ENCODE assay signal across 12 mouse cellular contexts in genomic region chr12:88784199-88785147, GRCm38 (mm10).
DNase-seq lines count a peak whose midpoint lies in the region; ATAC-seq lines count a peak whose summit lies in the region.
"Had no signal": no experiment of that assay in that cellular context is flagged by ENCODE, and none has a peak within 500 bp of the region (broad histone marks: within the 10 kb centered on the region; RNA-seq: fewer than 3 reads in every experiment).

No protein-coding gene starts in this region.

- H3K27me3 ChIP-seq in embryonic facial prominence, embryonic 11.5 days (ENCODE audit: control insufficient read depth, insufficient read depth, low read length) = no peaks in the 10 kb centered on the region
- no peaks in the 10 kb centered on the region for H3K27me3 ChIP-seq in embryonic facial prominence, embryonic 10.5 days (replicated peaks; ENCODE audit: low read depth, poor library complexity, severe bottlenecking)
- no peaks in the 10 kb centered on the region for H3K27me3 ChIP-seq in embryonic facial prominence, embryonic 14.5 days (replicated peaks; ENCODE audit: control insufficient read depth, insufficient read depth, low read length)
- no peaks in the 10 kb centered on the region for H3K27me3 ChIP-seq in hindbrain, embryonic 13.5 days
- no peaks in the 10 kb centered on the region for H3K27me3 ChIP-seq in midbrain, embryonic 16.5 days (ENCODE audit: control insufficient read depth, insufficient read depth, low read depth, low read length)

- peak; percentile 67; the same call in 1 of the 2 replicates for ATAC-seq in embryonic facial prominence, embryonic 11.5 days (replicated peaks; ENCODE audit: insufficient number of reproducible peaks, low FRiP score, low TSS enrichment, low read depth)
- ATAC-seq in embryonic facial prominence, embryonic 14.5 days (ENCODE audit: low read depth) = peak; percentile 18; the same call in 1 of the 2 replicates
- ATAC-seq in hindbrain, embryonic 13.5 days (ENCODE audit: low FRiP score) = peak; percentile 80
- peak; percentile 79; the same call in 1 of the 2 replicates for ATAC-seq in midbrain, embryonic 16.5 days
- no peak for ATAC-seq in megakaryocyte-erythroid progenitor cell, adult 5-6 weeks (replicated peaks; ENCODE audit: low FRiP score, low TSS enrichment, poor library complexity, severe bottlenecking)

- no peak for DNase-seq in embryonic facial prominence, embryonic 11.5 days (ENCODE audit: low spot score)
- no peak for DNase-seq in embryonic facial prominence, embryonic 10.5 days (ENCODE audit: low spot score)
- peak; percentile 27 for DNase-seq in embryonic facial prominence, embryonic 14.5 days (ENCODE audit: low spot score)
- no peak for DNase-seq in cerebellum, adult 11 months
- no peak for DNase-seq in thymus, adult 18-20 months
- DNase-seq: heart, adult 18-20 months; kidney, postnatal 10 days; lung, embryonic 14.5 days; thymus, postnatal 25 days had no signal

- no peaks in the 10 kb centered on the region for H3K36me3 ChIP-seq in embryonic facial prominence, embryonic 11.5 days (replicated peaks; ENCODE audit: control insufficient read depth, insufficient read depth, low read depth, low read length)
- H3K36me3 ChIP-seq in embryonic facial prominence, embryonic 10.5 days (replicated peaks) = no peaks in the 10 kb centered on the region
- no peaks in the 10 kb centered on the region for H3K36me3 ChIP-seq in embryonic facial prominence, embryonic 14.5 days (ENCODE audit: control insufficient read depth, insufficient read depth, low read length)
- H3K36me3 ChIP-seq in hindbrain, embryonic 13.5 days = no peaks in the 10 kb centered on the region
- H3K36me3 ChIP-seq in midbrain, embryonic 16.5 days (ENCODE audit: control insufficient read depth, insufficient read depth, low read length) = no peaks in the 10 kb centered on the region

- no peaks in the 10 kb centered on the region for H3K4me1 ChIP-seq in embryonic facial prominence, embryonic 11.5 days (ENCODE audit: control insufficient read depth, insufficient read depth, low read length)
- H3K4me1 ChIP-seq in embryonic facial prominence, embryonic 10.5 days = peaks cover 10% of the 10 kb centered on the region; the same call in 1 of the 2 replicates
- no peaks in the 10 kb centered on the region for H3K4me1 ChIP-seq in embryonic facial prominence, embryonic 14.5 days (ENCODE audit: control insufficient read depth, insufficient read depth, low read length)
- H3K4me1 ChIP-seq in hindbrain, embryonic 13.5 days (replicated peaks) = peaks cover 18% of the 10 kb centered on the region
- peaks cover 14% of the 10 kb centered on the region for H3K4me1 ChIP-seq in midbrain, embryonic 16.5 days (ENCODE audit: control insufficient read depth, insufficient read depth, low read length)

- no peak overlapping the region for H3K4me3 ChIP-seq in embryonic facial prominence, embryonic 11.5 days (ENCODE audit: low read depth, low read length)
- no peak overlapping the region for H3K4me3 ChIP-seq in embryonic facial prominence, embryonic 10.5 days
- H3K4me3 ChIP-seq in embryonic facial prominence, embryonic 14.5 days (ENCODE audit: low read depth, low read length) = no peak overlapping the region
- H3K4me3 ChIP-seq in hindbrain, embryonic 13.5 days = no peak overlapping the region
- no peak overlapping the region for H3K4me3 ChIP-seq in midbrain, embryonic 16.5 days (ENCODE audit: low read depth, low read length)

- WGBS in embryonic facial prominence, embryonic 11.5 days = 43% methylated on average over 10 of the region's 10 CpGs
- WGBS in embryonic facial prominence, embryonic 10.5 days = 44% methylated on average over 10 of the region's 10 CpGs
- WGBS in embryonic facial prominence, embryonic 14.5 days = 44% methylated on average over 10 of the region's 10 CpGs
- 31% methylated on average over 10 of the region's 10 CpGs for WGBS in hindbrain, embryonic 13.5 days
- 27% methylated on average over 10 of the region's 10 CpGs for WGBS in midbrain, embryonic 16.5 days

- no peak overlapping the region for H3K27ac ChIP-seq in embryonic facial prominence, embryonic 11.5 days (replicated peaks; ENCODE audit: low read depth, low read length)
- H3K27ac ChIP-seq in embryonic facial prominence, embryonic 10.5 days (replicated peaks) = no peak overlapping the region
- H3K27ac ChIP-seq in embryonic facial prominence, embryonic 14.5 days (replicated peaks; ENCODE audit: low read depth, low read length) = no peak overlapping the region
- peak overlapping the region; percentile 78 for H3K27ac ChIP-seq in hindbrain, embryonic 13.5 days
- peak overlapping the region; percentile 23; the same call in 1 of the 2 replicates for H3K27ac ChIP-seq in midbrain, embryonic 16.5 days (ENCODE audit: low read length)

- no peaks in the 10 kb centered on the region for H3K9me3 ChIP-seq in embryonic facial prominence, embryonic 11.5 days (replicated peaks; ENCODE audit: control insufficient read depth, low read length)
- H3K9me3 ChIP-seq in embryonic facial prominence, embryonic 10.5 days = no peaks in the 10 kb centered on the region
- H3K9me3 ChIP-seq in embryonic facial prominence, embryonic 14.5 days (ENCODE audit: control insufficient read depth, low read length) = no peaks in the 10 kb centered on the region
- H3K9me3 ChIP-seq in hindbrain, embryonic 13.5 days = no peaks in the 10 kb centered on the region
- no peaks in the 10 kb centered on the region for H3K9me3 ChIP-seq in midbrain, embryonic 16.5 days (replicated peaks; ENCODE audit: control insufficient read depth, low read length, poor library complexity, severe bottlenecking)

- H3K9ac ChIP-seq in embryonic facial prominence, embryonic 11.5 days (replicated peaks; ENCODE audit: low read length) = no peak overlapping the region
- H3K9ac ChIP-seq in embryonic facial prominence, embryonic 14.5 days (ENCODE audit: low read depth, low read length) = no peak overlapping the region
- H3K9ac ChIP-seq in hindbrain, embryonic 13.5 days = 0 out of 2 replicates have a peak overlapping the region, but pooled peaks have one; percentile 49
- no peak overlapping the region for H3K9ac ChIP-seq in midbrain, embryonic 16.5 days (ENCODE audit: low read depth, low read length)
- H3K9ac ChIP-seq: lung, embryonic 14.5 days had no signal

- H3K4me2 ChIP-seq in embryonic facial prominence, embryonic 11.5 days (ENCODE audit: low read depth, low read length) = no peak overlapping the region
- no peak overlapping the region for H3K4me2 ChIP-seq in embryonic facial prominence, embryonic 14.5 days (ENCODE audit: low read depth, low read length)
- H3K4me2 ChIP-seq in hindbrain, embryonic 13.5 days = peak overlapping the region; percentile 1; the same call in 1 of the 2 replicates
- H3K4me2 ChIP-seq in midbrain, embryonic 16.5 days (ENCODE audit: low read length) = no peak overlapping the region
- H3K4me2 ChIP-seq: lung, embryonic 14.5 days had no signal

Comparison
In these comparisons a context has a peak if more than half of its experiments do, and no peak if none do; other contexts are left out.
1. H3K27ac ChIP-seq: peak in hindbrain, embryonic 13.5 days (single experiment) and midbrain, embryonic 16.5 days (single experiment); none in embryonic facial prominence, embryonic 11.5 days (single experiment), embryonic facial prominence, embryonic 10.5 days (single experiment) and embryonic facial prominence, embryonic 14.5 days (single experiment).